Mouse (Mus musculus): ENCODE results near the gene Gm11492.

Gene Gm11492

GRCm38 (mm10) chr11:87566501-87566900 lies at the start of gene Gm11492:
Gene Gm11492 (plus strand): TSS chr11:87566653.
- DNase-seq = no peak

GRCm38 (mm10) chr11:87519260-87519659 lies 47.2 kb upstream of the Gm11492 start:
- peak; percentile 27 to 56 for DNase-seq

- DNase-seq = no peak
Measured at GRCm38 (mm10) chr11:87523466-87523865, 43.0 kb upstream of the Gm11492 start.

- DNase-seq = no peak
Measured at GRCm38 (mm10) chr11:87523967-87524366, 42.5 kb upstream of the Gm11492 start.

- DNase-seq = no peak
Measured at GRCm38 (mm10) chr11:87524780-87525179, 41.7 kb upstream of the Gm11492 start.

GRCm38 (mm10) chr11:87527364-87527763 lies 39.1 kb upstream of the Gm11492 start:
- no peak for DNase-seq

- no peak for DNase-seq
Measured at GRCm38 (mm10) chr11:87527990-87528389, 38.5 kb upstream of the Gm11492 start.

- DNase-seq = no peak
Measured at GRCm38 (mm10) chr11:87531695-87532094, 34.8 kb upstream of the Gm11492 start.

- peak; percentile 13 to 26 for DNase-seq
Measured at GRCm38 (mm10) chr11:87542285-87542684, 24.2 kb upstream of the Gm11492 start.

GRCm38 (mm10) chr11:87542906-87543305 lies 23.5 kb upstream of the Gm11492 start:
- DNase-seq = peak; percentile 65 to 70

- DNase-seq = no peak
Measured at GRCm38 (mm10) chr11:87553342-87553741, 13.1 kb upstream of the Gm11492 start.

GRCm38 (mm10) chr11:87554386-87554785 lies 12.1 kb upstream of the Gm11492 start:
- DNase-seq = peak in 1 of 2 experiments; percentile 36

GRCm38 (mm10) chr11:87555106-87555703 lies 11.2 kb upstream of the Gm11492 start:
- no peak for DNase-seq

GRCm38 (mm10) chr11:87561208-87561607 lies 5.2 kb upstream of the Gm11492 start:
- DNase-seq = no peak

- DNase-seq = no peak
Measured at GRCm38 (mm10) chr11:87568255-87568953, 2.0 kb downstream of the Gm11492 start, which contains the start of gene Sept4. Gene Sept4 (plus strand): TSS chr11:87568903.

- DNase-seq = no peak
Measured at GRCm38 (mm10) chr11:87570743-87571142, 4.3 kb downstream of the Gm11492 start.

- no peak for DNase-seq
Measured at GRCm38 (mm10) chr11:87571361-87571950, 5.0 kb downstream of the Gm11492 start.

- DNase-seq = no peak
Measured at GRCm38 (mm10) chr11:87573751-87574150, 7.3 kb downstream of the Gm11492 start.

- no peak for DNase-seq
Measured at GRCm38 (mm10) chr11:87574520-87575180, 8.2 kb downstream of the Gm11492 start.

- no peak for DNase-seq
Measured at GRCm38 (mm10) chr11:87577601-87578248, 11.3 kb downstream of the Gm11492 start.

- DNase-seq = peak; percentile 90 to 95
Measured at GRCm38 (mm10) chr11:87578249-87578962, 12.0 kb downstream of the Gm11492 start.

GRCm38 (mm10) chr11:87578963-87579601 lies 12.6 kb downstream of the Gm11492 start:
- peak; percentile 69 to 70 for DNase-seq
